Mouse (Mus musculus) neural tube, embryonic 15.5 days (tissue): Measurements from ENCODE around the gene Pdgfc. TPM values are rescaled to one million over a fixed set of nuclear protein-coding genes. Genes with fewer than 3 reads are reported as not detected.

Source experiments
- ATAC-seq: fragments of 200-750 bp; cut with Nextera tagmentation; 2 replicates; pipeline ENCODE4 v1.8.0; 2017; ENCODE audit warnings: mild to moderate bottlenecking, moderate TSS enrichment, moderate library complexity; ENCODE audit not compliant: low FRiP score
- H3K27ac ChIP-seq: fragments of 300-500 bp; sonication (generic); replicated peaks from 2 replicates; pipeline ENCODE4 v1.5.1; 2015; ENCODE audit warnings: mild to moderate bottlenecking, inconsistent platforms
- H3K27me3 ChIP-seq: fragments of 300-500 bp; sonication (generic); replicated peaks from 2 replicates; pipeline ENCODE4 v1.6.1; 2015; ENCODE audit warnings: inconsistent platforms
- H3K36me3 ChIP-seq: fragments of 300-500 bp; sonication (generic); 2 replicates; pipeline ENCODE4 v1.6.1; 2015; ENCODE audit warnings: inconsistent platforms
- H3K4me1 ChIP-seq: fragments of 300-500 bp; sonication (generic); 2 replicates; pipeline ENCODE4 v1.6.1; 2015; ENCODE audit warnings: inconsistent platforms
- H3K4me2 ChIP-seq: fragments of 300-500 bp; sonication (generic); 2 replicates; pipeline ENCODE4 v1.6.1; 2015; ENCODE audit warnings: inconsistent platforms, mild to moderate bottlenecking, moderate library complexity
- H3K4me3 ChIP-seq: fragments of 300-500 bp; sonication (generic); replicated peaks from 2 replicates; pipeline ENCODE4 v1.5.1; 2015; ENCODE audit warnings: mild to moderate bottlenecking, inconsistent platforms
- H3K9ac ChIP-seq: fragments of 300-500 bp; sonication (generic); replicated peaks from 2 replicates; pipeline ENCODE4 v1.6.1; 2015; ENCODE audit warnings: mild to moderate bottlenecking, inconsistent platforms
- H3K9me3 ChIP-seq: fragments of 300-500 bp; sonication (generic); replicated peaks from 2 replicates; pipeline ENCODE4 v1.6.1; 2016; ENCODE audit warnings: inconsistent platforms
- WGBS: fragments of 180-500 bp; shearing (Covaris S2); methylation state at CpG from one replicate; pipeline ENCODE4 v1.1.7; 2015; ENCODE audit warnings: mixed read lengths; 5-methylcytosine and 5-hydroxymethylcytosine counted together
- polyA plus RNA-seq: library from polyadenylated mRNA; unstranded; fragments of >200 nt; fragmentation: Nextera tagmentation; extraction: Ambion mirVana; gene quantifications from 2 replicates; pipeline ENCODE4 v1.2.1, GENCODE M21; 2015

Gene Pdgfc
- polyA plus RNA-seq, 1 experiment from 2014 or later = 4.2 TPM

- no peak overlapping the region for H3K4me2 ChIP-seq
These were observed 127.9 kb downstream of the Pdgfc start for GRCm38 (mm10) chr3:81164091-81164490.

GRCm38 (mm10) chr3:81170073-81170809, 134.0 kb downstream of the Pdgfc start:
- no peaks in the 10 kb centered on the region for H3K9me3 ChIP-seq
- H3K27me3 ChIP-seq = no peaks in the 10 kb centered on the region
- H3K4me1 ChIP-seq = no peaks in the 10 kb centered on the region
- 46% methylated on average over 4 of the region's 4 CpGs for WGBS
- H3K4me3 ChIP-seq = no peak overlapping the region
- ATAC-seq = no peak
- no peak overlapping the region for H3K9ac ChIP-seq
- H3K27ac ChIP-seq = no peak overlapping the region
- H3K4me2 ChIP-seq = no peak overlapping the region
- H3K36me3 ChIP-seq = no peaks in the 10 kb centered on the region

More at GRCm38 (mm10) chr3:81164091-81164490, 127.9 kb downstream of the Pdgfc start:
- WGBS = 92% methylated on average over 5 of the region's 5 CpGs
- H3K9ac ChIP-seq = no peak overlapping the region
- H3K27me3 ChIP-seq = no peaks in the 10 kb centered on the region
- H3K4me3 ChIP-seq = no peak overlapping the region
- no peak overlapping the region for H3K27ac ChIP-seq
- no peaks in the 10 kb centered on the region for H3K9me3 ChIP-seq
- H3K4me1 ChIP-seq = no peaks in the 10 kb centered on the region
- ATAC-seq = no peak
- no peaks in the 10 kb centered on the region for H3K36me3 ChIP-seq

- WGBS = 93% methylated on average over 3 of the region's 3 CpGs
These were observed 138.6 kb downstream of the Pdgfc start for GRCm38 (mm10) chr3:81174832-81175231.

GRCm38 (mm10) chr3:81181319-81182013, 145.2 kb downstream of the Pdgfc start:
- no peaks in the 10 kb centered on the region for H3K36me3 ChIP-seq
- no peaks in the 10 kb centered on the region for H3K4me1 ChIP-seq
- no peak for ATAC-seq
- 81% methylated on average over 1 of the region's 1 CpGs for WGBS
- no peaks in the 10 kb centered on the region for H3K9me3 ChIP-seq
- no peak overlapping the region for H3K9ac ChIP-seq
- no peaks in the 10 kb centered on the region for H3K27me3 ChIP-seq
- H3K27ac ChIP-seq = no peak overlapping the region
- H3K4me2 ChIP-seq = no peak overlapping the region
- no peak overlapping the region for H3K4me3 ChIP-seq

More at GRCm38 (mm10) chr3:81174832-81175231, 138.6 kb downstream of the Pdgfc start:
- no peak for ATAC-seq
- H3K4me2 ChIP-seq = no peak overlapping the region
- no peaks in the 10 kb centered on the region for H3K4me1 ChIP-seq
- no peaks in the 10 kb centered on the region for H3K27me3 ChIP-seq
- H3K27ac ChIP-seq = no peak overlapping the region
- H3K9ac ChIP-seq = no peak overlapping the region
- H3K4me3 ChIP-seq = no peak overlapping the region
- H3K36me3 ChIP-seq = no peaks in the 10 kb centered on the region
- no peaks in the 10 kb centered on the region for H3K9me3 ChIP-seq

GRCm38 (mm10) chr3:81196937-81197336, 160.7 kb downstream of the Pdgfc start:
- Histone ChIP-seq H3K36me3 (no peaks in the 10 kb centered on the region), H3K27me3 (no peaks in the 10 kb centered on the region), H3K4me1 (no peaks in the 10 kb centered on the region), H3K4me2 (no peak overlapping the region), H3K27ac (no peak overlapping the region), H3K9ac (no peak overlapping the region), H3K9me3 (no peaks in the 10 kb centered on the region), H3K4me3 (no peak overlapping the region)
- no peak for ATAC-seq
- WGBS = 59% methylated on average over 2 of the region's 2 CpGs

GRCm38 (mm10) chr3:81197644-81198043, 161.4 kb downstream of the Pdgfc start:
- H3K4me3 ChIP-seq = no peak overlapping the region
- no peak overlapping the region for H3K4me2 ChIP-seq
- WGBS = 85% methylated on average over 4 of the region's 4 CpGs
- H3K4me1 ChIP-seq = no peaks in the 10 kb centered on the region
- H3K27me3 ChIP-seq = no peaks in the 10 kb centered on the region
- no peaks in the 10 kb centered on the region for H3K9me3 ChIP-seq
- ATAC-seq = no peak
- H3K27ac ChIP-seq = no peak overlapping the region
- H3K36me3 ChIP-seq = no peaks in the 10 kb centered on the region
- H3K9ac ChIP-seq = no peak overlapping the region

- WGBS = 74% methylated on average over 8 of the region's 8 CpGs
- no peaks in the 10 kb centered on the region for H3K9me3 ChIP-seq
- no peak overlapping the region for H3K4me3 ChIP-seq
- H3K4me1 ChIP-seq = no peaks in the 10 kb centered on the region
- H3K36me3 ChIP-seq = no peaks in the 10 kb centered on the region
- ATAC-seq = no peak
- H3K27me3 ChIP-seq = no peaks in the 10 kb centered on the region
- H3K9ac ChIP-seq = no peak overlapping the region
- no peak overlapping the region for H3K4me2 ChIP-seq
- H3K27ac ChIP-seq = no peak overlapping the region
These were observed 164.4 kb downstream of the Pdgfc start for GRCm38 (mm10) chr3:81200647-81201046.

GRCm38 (mm10) chr3:81205201-81205600, 169.0 kb downstream of the Pdgfc start:
- Histone ChIP-seq H3K4me1 (no peaks in the 10 kb centered on the region), H3K36me3 (no peaks in the 10 kb centered on the region), H3K9ac (no peak overlapping the region), H3K4me3 (no peak overlapping the region), H3K4me2 (no peak overlapping the region), H3K9me3 (no peaks in the 10 kb centered on the region), H3K27ac (no peak overlapping the region), H3K27me3 (no peaks in the 10 kb centered on the region)
- ATAC-seq = no peak
- WGBS = 67% methylated on average over 5 of the region's 5 CpGs

GRCm38 (mm10) chr3:81208246-81208645, 172.0 kb downstream of the Pdgfc start:
- no peak overlapping the region for H3K27ac ChIP-seq
- no peaks in the 10 kb centered on the region for H3K27me3 ChIP-seq
- H3K36me3 ChIP-seq = no peaks in the 10 kb centered on the region
- no peaks in the 10 kb centered on the region for H3K9me3 ChIP-seq
- 47% methylated on average over 2 of the region's 2 CpGs for WGBS
- no peaks in the 10 kb centered on the region for H3K4me1 ChIP-seq
- ATAC-seq = no peak
- no peak overlapping the region for H3K4me2 ChIP-seq
- H3K9ac ChIP-seq = no peak overlapping the region
- no peak overlapping the region for H3K4me3 ChIP-seq

- ATAC-seq = no peak
- no peak overlapping the region for H3K4me2 ChIP-seq
- 83% methylated on average over 3 of the region's 3 CpGs for WGBS
These were observed 174.9 kb downstream of the Pdgfc start for GRCm38 (mm10) chr3:81211147-81211546.

GRCm38 (mm10) chr3:81211666-81212065, 175.4 kb downstream of the Pdgfc start:
- Histone ChIP-seq H3K4me1 (no peaks in the 10 kb centered on the region), H3K27ac (no peak overlapping the region), H3K4me3 (no peak overlapping the region), H3K27me3 (no peaks in the 10 kb centered on the region), H3K9me3 (no peaks in the 10 kb centered on the region), H3K9ac (no peak overlapping the region), H3K36me3 (no peaks in the 10 kb centered on the region), H3K4me2 (no peak overlapping the region)
- ATAC-seq = no peak
- 57% methylated on average over 3 of the region's 3 CpGs for WGBS

More at GRCm38 (mm10) chr3:81211147-81211546, 174.9 kb downstream of the Pdgfc start:
- H3K27me3 ChIP-seq = no peaks in the 10 kb centered on the region
- no peaks in the 10 kb centered on the region for H3K36me3 ChIP-seq
- H3K4me1 ChIP-seq = no peaks in the 10 kb centered on the region
- no peaks in the 10 kb centered on the region for H3K9me3 ChIP-seq
- no peak overlapping the region for H3K4me3 ChIP-seq
- no peak overlapping the region for H3K9ac ChIP-seq
- no peak overlapping the region for H3K27ac ChIP-seq

- 59% methylated on average over 4 of the region's 4 CpGs for WGBS
- Histone ChIP-seq H3K4me3 (no peak overlapping the region), H3K27me3 (no peaks in the 10 kb centered on the region), H3K36me3 (no peaks in the 10 kb centered on the region), H3K27ac (no peak overlapping the region), H3K4me2 (no peak overlapping the region), H3K4me1 (no peaks in the 10 kb centered on the region), H3K9me3 (no peaks in the 10 kb centered on the region), H3K9ac (no peak overlapping the region)
- no peak for ATAC-seq
These were observed 179.4 kb downstream of the Pdgfc start for GRCm38 (mm10) chr3:81215547-81216118.
